Mouse (Mus musculus) CH12.LX (cell line): ENCODE measurements around the gene Prkcd.

ENCODE experiments used
- CTCF ChIP-seq, 2 experiments: IDR thresholded peaks in 1 of 2; conservative IDR thresholded peaks in 1 of 2; 2 replicates each; pipeline ENCODE4 v1.5.1; 2011 to 2012; ENCODE audit warnings: low read depth in 2 of 2, low read length in 2 of 2, improper control_type of control experiment in 1 of 2, inconsistent platforms in 1 of 2, mild to moderate bottlenecking in 1 of 2, moderate library complexity in 1 of 2
- POLR2A ChIP-seq: IDR thresholded peaks from 2 replicates; pipeline ENCODE4 v1.6.1; 2011; ENCODE audit warnings: low read depth, mild to moderate bottlenecking, improper control_type of control experiment, low read length
- ZNF384 ChIP-seq: IDR thresholded peaks from 2 replicates; pipeline ENCODE4 v1.6.1; 2012; ENCODE audit warnings: low read depth, low read length, improper control_type of control experiment, inconsistent platforms

DNA sequence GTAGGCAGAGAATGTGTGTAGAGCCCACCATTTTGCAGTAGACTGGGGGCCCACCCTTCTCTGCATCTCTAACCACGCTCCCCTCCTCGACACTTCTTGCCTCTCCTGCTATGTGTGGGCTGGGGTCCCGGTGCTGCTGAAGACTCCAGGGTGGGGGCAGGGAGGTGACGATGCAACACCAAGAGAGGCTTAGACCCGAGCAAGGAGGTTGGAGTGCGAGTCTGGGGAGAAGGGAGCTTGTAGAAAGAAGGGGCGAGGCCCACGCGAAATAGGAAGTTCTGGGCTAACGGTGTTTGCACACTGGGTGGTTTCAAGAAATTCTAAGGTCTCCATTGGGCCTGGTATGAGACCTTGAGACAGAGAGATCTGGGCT lies 76.2 kb downstream of the Prkcd start:
- TF ChIP-seq CTCF (conservative IDR thresholded peaks at IDR 0.05 in 1 of 2, IDR thresholded peaks at IDR 0.05 in 1 of 2; ENCODE audit: low read depth in 2 of 2, low read length in 2 of 2) (no peak), POLR2A (no peak), ZNF384 (no peak)
